In the genomic region with DNA sequence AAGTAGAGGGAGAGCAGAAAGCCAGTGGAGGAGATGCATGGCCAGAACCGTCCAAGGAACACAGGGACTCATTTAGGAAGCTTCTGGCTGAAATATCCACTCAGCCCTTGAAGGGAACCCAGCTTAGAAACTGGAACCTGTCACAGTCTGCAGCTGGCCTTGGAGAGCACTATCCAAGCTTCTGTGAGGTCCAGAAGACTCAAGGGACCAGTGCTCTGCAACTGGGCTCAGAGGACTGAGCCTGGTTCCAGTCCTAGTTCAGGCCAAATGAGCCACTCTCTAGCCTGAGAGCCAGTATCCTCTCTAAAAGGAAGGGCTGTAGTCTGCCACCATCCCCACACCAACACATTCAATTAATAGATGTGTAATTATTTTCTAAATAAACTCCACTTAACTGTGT, we compare ENCODE assay signal across 19 mouse cellular contexts. TPM values are rescaled to one million over a fixed set of nuclear protein-coding genes. Genes with fewer than 3 reads are reported as not detected.
A peak's percentile ranks its signal among the peaks of the same experiment; 100 is the strongest.
DNase-seq lines count a peak whose midpoint lies in the region; ATAC-seq lines count a peak whose summit lies in the region.
"Had no signal": no experiment of that assay in that cellular context is flagged by ENCODE, and none has a peak within 500 bp of the region (broad histone marks: within the 10 kb centered on the region; RNA-seq: fewer than 3 reads in every experiment).

No protein-coding gene starts in this region.

- H3K27ac ChIP-seq in lung, embryonic 15.5 days, result no peak overlapping the region
- peak overlapping the region; percentile 25; the same call in 1 of the 2 replicates for H3K27ac ChIP-seq in limb, embryonic 10.5 days
- H3K27ac ChIP-seq: heart, embryonic 13.5 days; hindbrain, embryonic 12.5 days; liver, embryonic 13.5 days; midbrain, embryonic 13.5 days; neural tube, embryonic 13.5 days had no signal

- H3K36me3 ChIP-seq in lung, embryonic 15.5 days, result no peaks in the 10 kb centered on the region
- H3K36me3 ChIP-seq in limb, embryonic 10.5 days, result 0 out of 2 replicates have a peak, but pooled peaks cover 12% of the 10 kb centered on the region
- H3K36me3 ChIP-seq: heart, embryonic 13.5 days; hindbrain, embryonic 12.5 days; liver, embryonic 13.5 days; midbrain, embryonic 13.5 days; neural tube, embryonic 13.5 days had no signal

- no peak overlapping the region for H3K4me3 ChIP-seq in lung, embryonic 15.5 days
- H3K4me3 ChIP-seq in limb, embryonic 10.5 days, result no peak overlapping the region
- H3K4me3 ChIP-seq: heart, embryonic 13.5 days; hindbrain, embryonic 12.5 days; liver, embryonic 13.5 days; midbrain, embryonic 13.5 days; neural tube, embryonic 13.5 days had no signal

- H3K9me3 ChIP-seq in lung, embryonic 15.5 days, result no peaks in the 10 kb centered on the region
- H3K9me3 ChIP-seq in limb, embryonic 10.5 days (replicated peaks), result no peaks in the 10 kb centered on the region
- H3K9me3 ChIP-seq: heart, embryonic 13.5 days; hindbrain, embryonic 12.5 days; liver, embryonic 13.5 days; midbrain, embryonic 13.5 days; neural tube, embryonic 13.5 days had no signal

- H3K4me1 ChIP-seq in lung, embryonic 15.5 days, result peaks cover 66% of the 10 kb centered on the region
- H3K4me1 ChIP-seq in limb, embryonic 10.5 days, result peaks cover 91% of the 10 kb centered on the region

- no peak for ATAC-seq in lung, embryonic 15.5 days (ENCODE audit: borderline replicate concordance, extremely low read depth, low FRiP score, low TSS enrichment)
- ATAC-seq: forebrain, embryonic 14.5 days; midbrain, embryonic 13.5 days had no signal

- H3K27me3 ChIP-seq in lung, embryonic 15.5 days, result no peaks in the 10 kb centered on the region
- no peaks in the 10 kb centered on the region for H3K27me3 ChIP-seq in limb, embryonic 10.5 days (ENCODE audit: low read depth, poor library complexity, severe bottlenecking)
- H3K27me3 ChIP-seq: hindbrain, embryonic 12.5 days; midbrain, embryonic 13.5 days; neural tube, embryonic 13.5 days had no signal

- 63% methylated on average over 1 of the region's 1 CpGs for WGBS in lung, embryonic 15.5 days
- WGBS in limb, embryonic 10.5 days, result 85% methylated on average over 1 of the region's 1 CpGs

- no peak overlapping the region for H3K9ac ChIP-seq in lung, embryonic 15.5 days
- H3K9ac ChIP-seq: heart, embryonic 13.5 days; hindbrain, embryonic 12.5 days; liver, embryonic 13.5 days; midbrain, embryonic 13.5 days; neural tube, embryonic 13.5 days had no signal

- peak; percentile 67 to 75 for DNase-seq in heart, adult 9 months (ENCODE audit: low spot score in 2 of 2)
- no peak for DNase-seq in heart, postnatal 4 days
- DNase-seq in lung, postnatal 4 days, result no peak
- DNase-seq in limb, embryonic 10.5 days (ENCODE audit: low spot score), result no peak
- DNase-seq in left cerebral cortex, adult 8-10 months (ENCODE audit: low spot score in 2 of 2), result no peak
- no peak for DNase-seq in frontal cortex, adult 2 months (ENCODE audit: extremely low spot score in 1 of 2, low spot score in 1 of 2)
- DNase-seq: adrenal gland, postnatal 36 days; cerebellum, adult 11-12 months; cerebellum, postnatal 25 days; kidney, adult 9 months; liver, embryonic 13.5 days; right cerebral cortex, adult 18-20 months had no signal

- H3K4me2 ChIP-seq in lung, embryonic 15.5 days, result 0 out of 2 replicates have a peak overlapping the region, but pooled peaks have one; percentile 61
- H3K4me2 ChIP-seq: liver, embryonic 13.5 days; midbrain, embryonic 13.5 days had no signal

RNA-seq across cellular contexts. Expression of a gene that starts 35.7 kb away (rescaled TPM):
- total RNA-seq in heart, postnatal 4 days (2021), result 100 to 1,000 TPM; 463 to 468 TPM
- 104 and 130 TPM in 2 replicates for polyA plus RNA-seq in lung, embryonic 15.5 days (2015; fragmentation: Nextera tagmentation; extraction: Ambion mirVana)
- polyA plus RNA-seq in limb, embryonic 10.5 days (2016; fragmentation: Nextera tagmentation; extraction: Ambion mirVana), result 38.6 and 46.7 TPM in 2 replicates
- 10 to 100 TPM; 40.6 to 59.2 (median 49.2) TPM for total RNA-seq in left cerebral cortex, adult 8-10 months (2022)
- 22.4 and 25.7 TPM in 2 replicates for polyA plus RNA-seq in frontal cortex, adult 2 months (2012; rRNA removed)

RNA-seq across cellular contexts. Expression of a gene that starts 36.8 kb away (rescaled TPM):
- total RNA-seq in heart, postnatal 4 days (2021), result 1 to 10 TPM; 1.1 to 1.2 TPM
- 0.35 and 0.41 TPM in 2 replicates for polyA plus RNA-seq in lung, embryonic 15.5 days (2015; fragmentation: Nextera tagmentation; extraction: Ambion mirVana)
- polyA plus RNA-seq in limb, embryonic 10.5 days (2016; fragmentation: Nextera tagmentation; extraction: Ambion mirVana), result 0.08 and 0.13 TPM in 2 replicates
- not detected for total RNA-seq in left cerebral cortex, adult 8-10 months (2022)
- polyA plus RNA-seq in frontal cortex, adult 2 months (2012; rRNA removed), result 0.08 TPM in 2 replicates
- polyA plus RNA-seq: small intestine, adult 2 months had no signal

Comparison
In these comparisons a context has a peak if more than half of its experiments do, and no peak if none do; other contexts are left out.
1. DNase-seq: peak in heart, adult 9 months (2 of 2); none in heart, postnatal 4 days (single experiment), lung, postnatal 4 days (0 of 2), limb, embryonic 10.5 days (single experiment), left cerebral cortex, adult 8-10 months (0 of 2) and frontal cortex, adult 2 months (0 of 2).